Mouse (Mus musculus) kidney, adult 11 months (tissue): ENCODE measurements around the gene Olfr469.
"Not testable (repeated sequence)": the region's sequence is repeated elsewhere in the genome, so short reads cannot be mapped to it uniquely, and the experiment has no call there.

Experiments
- DNase-seq: peaks from one replicate; pipeline ENCODE4 v3.0.0; 2022

Olfr469 gene

GRCm38 (mm10) chr7:107825441-107825840 lies at the start of gene Olfr469:
TSS of gene Olfr469 (minus strand) at chr7:107825541.
- not testable (repeated sequence) for DNase-seq

- not testable (repeated sequence) for DNase-seq
Measured at GRCm38 (mm10) chr7:107847390-107847789, 22.0 kb upstream of the Olfr469 start, which contains the start of gene Olfr470. TSS of gene Olfr470 (minus strand) at chr7:107847490.

- no peak for DNase-seq
Measured at GRCm38 (mm10) chr7:107841719-107842118, 16.4 kb upstream of the Olfr469 start.

GRCm38 (mm10) chr7:107823867-107824266 lies 1.5 kb downstream of the Olfr469 start:
- not testable (repeated sequence) for DNase-seq

GRCm38 (mm10) chr7:107819442-107819841 lies 5.9 kb downstream of the Olfr469 start:
- no peak for DNase-seq

- DNase-seq = no peak
Measured at GRCm38 (mm10) chr7:107811963-107812362, 13.4 kb downstream of the Olfr469 start, which contains the start of gene Olfr467. TSS of gene Olfr467 (plus strand) at chr7:107812263.

- DNase-seq = no peak
Measured at GRCm38 (mm10) chr7:107802138-107802537, 23.2 kb downstream of the Olfr469 start.

- no peak for DNase-seq
Measured at GRCm38 (mm10) chr7:107801108-107801507, 24.2 kb downstream of the Olfr469 start, which contains the start of gene Ovch2. TSS of gene Ovch2 (minus strand) at chr7:107801208.

GRCm38 (mm10) chr7:107796500-107796899 lies 28.8 kb downstream of the Olfr469 start:
- DNase-seq = no peak

GRCm38 (mm10) chr7:107787977-107788620 lies 37.2 kb downstream of the Olfr469 start:
- DNase-seq = no peak

- no peak for DNase-seq
Measured at GRCm38 (mm10) chr7:107779611-107780010, 45.7 kb downstream of the Olfr469 start.

GRCm38 (mm10) chr7:107778216-107778615 lies 47.1 kb downstream of the Olfr469 start:
- no peak for DNase-seq

GRCm38 (mm10) chr7:107770812-107771211 lies 54.5 kb downstream of the Olfr469 start:
- no peak for DNase-seq
